Mouse (Mus musculus): ENCODE measurements around the gene Cog5. TPM values are rescaled to one million over a fixed set of nuclear protein-coding genes. Genes with fewer than 3 reads are reported as not detected.

Gene Cog5
- polyA plus RNA-seq, 1 experiment from 2014 or later = 27.2 TPM

DNA sequence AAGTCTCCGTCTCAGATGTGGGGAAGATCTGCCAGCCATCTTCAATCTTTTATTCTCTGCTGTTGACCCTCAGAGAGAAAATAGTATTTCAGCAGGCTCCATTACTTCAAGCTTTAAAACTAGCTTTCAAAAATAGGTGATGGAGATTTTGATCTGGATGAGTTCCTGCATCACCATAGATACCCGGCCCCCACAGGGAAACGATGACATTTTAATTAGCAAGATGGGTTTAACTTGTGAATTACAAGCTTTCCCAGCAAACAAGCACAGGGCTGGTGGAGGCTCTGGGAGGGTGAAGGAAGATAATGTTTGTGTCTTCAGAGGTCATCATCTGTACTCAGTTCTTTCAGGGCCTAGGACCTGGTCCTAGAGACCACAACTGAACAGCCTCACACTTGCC lies 118.9 kb downstream of the Cog5 start:
- Histone ChIP-seq H3K27me3 (no peaks in the 10 kb centered on the region), H3K4me3 (no peak overlapping the region), H3K9me3 (no peaks in the 10 kb centered on the region), H3K9ac (replicated peaks) (no peak overlapping the region), H3K27ac (replicated peaks) (no peak overlapping the region), H3K36me3 (no peaks in the 10 kb centered on the region), H3K4me1 (no peaks in the 10 kb centered on the region), H3K4me2 (replicated peaks) (no peak overlapping the region)
- no peak for ATAC-seq (replicated peaks)
- 81% methylated on average over 3 of the region's 3 CpGs for WGBS

DNA sequence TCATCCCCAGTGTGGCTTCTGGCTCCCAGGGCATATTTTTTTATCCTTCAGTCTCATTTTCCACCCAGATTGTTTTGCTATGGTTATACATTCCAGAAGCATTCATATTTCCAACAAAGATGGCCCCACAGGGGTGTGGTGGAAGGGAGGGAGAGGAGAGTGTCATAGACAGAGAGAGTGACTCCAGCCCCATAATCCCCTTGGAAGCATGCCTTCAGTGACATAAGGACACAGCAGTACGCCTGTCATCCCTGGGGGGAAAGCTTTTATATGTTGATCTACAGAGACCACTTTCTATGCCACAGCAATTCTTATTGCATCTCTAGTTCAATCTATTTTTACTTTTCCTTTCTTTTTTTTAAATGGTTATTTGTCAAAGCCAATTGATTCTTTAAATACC lies 129.6 kb downstream of the Cog5 start:
- 82% methylated on average over 1 of the region's 1 CpGs for WGBS
- H3K27ac ChIP-seq (replicated peaks) = no peak overlapping the region
- H3K4me3 ChIP-seq = no peak overlapping the region
- H3K4me1 ChIP-seq = no peaks in the 10 kb centered on the region
- H3K27me3 ChIP-seq = no peaks in the 10 kb centered on the region
- no peak for ATAC-seq (replicated peaks)
- H3K9me3 ChIP-seq = no peaks in the 10 kb centered on the region
- H3K9ac ChIP-seq (replicated peaks) = no peak overlapping the region
- H3K4me2 ChIP-seq (replicated peaks) = no peak overlapping the region
- H3K36me3 ChIP-seq = no peaks in the 10 kb centered on the region

DNA sequence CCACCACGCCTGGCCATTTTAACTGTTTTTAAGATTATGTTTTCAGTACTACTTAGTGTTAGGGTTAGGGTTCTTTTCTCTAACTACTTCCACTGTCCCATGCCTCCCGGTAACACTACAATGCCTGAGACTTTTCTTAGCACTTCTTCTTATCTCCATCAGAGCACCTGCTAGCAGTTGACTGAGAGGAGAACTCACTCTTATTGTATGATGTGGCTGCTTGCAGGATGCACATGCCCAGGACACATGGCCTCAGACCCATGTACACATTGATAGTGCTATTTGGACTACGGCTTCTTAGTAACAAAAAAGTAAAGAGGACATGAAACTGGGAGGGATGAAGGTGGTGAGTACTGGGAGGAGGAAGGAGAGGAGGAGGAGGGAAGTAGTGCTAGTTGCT lies 133.9 kb downstream of the Cog5 start:
- no peak for ATAC-seq (replicated peaks)
- no peak overlapping the region for H3K27ac ChIP-seq (replicated peaks)
- 98% methylated on average over 3 of the region's 3 CpGs for WGBS
- H3K36me3 ChIP-seq = no peaks in the 10 kb centered on the region
- no peak overlapping the region for H3K4me2 ChIP-seq (replicated peaks)
- H3K4me1 ChIP-seq = no peaks in the 10 kb centered on the region
- no peaks in the 10 kb centered on the region for H3K9me3 ChIP-seq
- H3K27me3 ChIP-seq = no peaks in the 10 kb centered on the region
- no peak overlapping the region for H3K4me3 ChIP-seq
- no peak overlapping the region for H3K9ac ChIP-seq (replicated peaks)

DNA sequence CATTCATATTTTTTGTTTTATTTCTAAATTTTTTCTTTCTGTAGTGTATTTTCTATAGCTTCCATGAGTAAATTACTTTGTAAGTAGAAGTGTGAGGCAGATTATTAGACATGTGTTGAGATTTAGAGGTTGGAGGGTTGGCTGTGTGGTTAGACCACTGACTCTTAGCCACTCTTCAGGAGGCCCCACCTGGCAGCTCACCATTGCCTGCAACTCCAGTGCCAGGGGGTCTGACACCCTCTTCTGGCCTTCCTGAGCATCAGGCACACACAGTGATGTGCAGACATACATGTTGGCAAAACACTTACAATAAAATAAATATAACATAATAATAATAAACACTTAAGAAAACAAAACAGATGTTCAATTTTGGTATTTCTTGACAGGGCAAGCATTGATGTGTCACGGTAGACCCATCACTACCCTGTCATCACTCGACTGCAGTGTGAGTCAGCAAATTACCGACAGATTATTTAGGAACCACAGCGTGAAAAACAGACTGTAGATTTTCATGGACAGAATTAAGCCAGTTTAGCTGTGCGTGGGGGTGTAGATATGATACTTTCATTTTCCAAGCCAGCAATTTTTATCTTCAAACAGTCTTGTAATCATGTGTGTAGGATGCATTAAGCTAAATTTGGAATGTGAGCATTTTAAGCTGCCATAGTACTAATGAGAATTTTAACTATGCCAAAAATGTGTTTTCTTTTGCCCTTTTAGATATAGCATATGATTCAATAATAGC lies 151.9 kb downstream of the Cog5 start:
- no peak overlapping the region for H3K4me2 ChIP-seq (replicated peaks)
- ATAC-seq (replicated peaks) = no peak
- no peaks in the 10 kb centered on the region for H3K4me1 ChIP-seq
- H3K9ac ChIP-seq (replicated peaks) = no peak overlapping the region
- no peak overlapping the region for H3K27ac ChIP-seq (replicated peaks)
- no peak overlapping the region for H3K4me3 ChIP-seq
- WGBS = 80% methylated on average over 5 of the region's 5 CpGs
- H3K9me3 ChIP-seq = no peaks in the 10 kb centered on the region
- H3K27me3 ChIP-seq = no peaks in the 10 kb centered on the region
- no peaks in the 10 kb centered on the region for H3K36me3 ChIP-seq

DNA sequence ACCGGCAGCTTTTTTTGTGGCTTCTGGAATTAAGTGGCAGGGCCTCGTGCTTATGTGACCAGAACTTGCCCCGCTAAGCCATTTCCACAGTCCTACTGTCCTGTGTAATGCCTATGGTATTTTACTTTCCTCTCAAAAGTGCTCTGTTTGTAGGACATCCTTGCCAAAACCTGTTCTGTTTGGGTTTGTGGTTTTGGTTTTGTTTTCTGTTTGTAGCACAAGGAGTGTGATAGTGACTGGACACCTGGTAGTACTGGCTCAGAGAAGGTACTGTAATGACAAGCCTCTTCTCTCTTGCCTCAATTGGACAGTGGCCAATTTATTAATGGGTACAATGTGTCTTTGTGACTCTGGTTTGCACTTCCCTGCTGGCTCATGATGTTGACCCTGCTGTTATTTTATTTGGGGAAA lies 163.4 kb downstream of the Cog5 start:
- no peak overlapping the region for H3K4me2 ChIP-seq (replicated peaks)
- H3K36me3 ChIP-seq = no peaks in the 10 kb centered on the region
- no peaks in the 10 kb centered on the region for H3K27me3 ChIP-seq
- no peak overlapping the region for H3K4me3 ChIP-seq
- WGBS = 78% methylated on average over 3 of the region's 3 CpGs
- peaks cover 7% of the 10 kb centered on the region; the same call in 1 of the 2 replicates for H3K4me1 ChIP-seq
- H3K27ac ChIP-seq (replicated peaks) = no peak overlapping the region
- ATAC-seq (replicated peaks) = no peak
- H3K9me3 ChIP-seq = no peaks in the 10 kb centered on the region
- H3K9ac ChIP-seq (replicated peaks) = no peak overlapping the region

DNA sequence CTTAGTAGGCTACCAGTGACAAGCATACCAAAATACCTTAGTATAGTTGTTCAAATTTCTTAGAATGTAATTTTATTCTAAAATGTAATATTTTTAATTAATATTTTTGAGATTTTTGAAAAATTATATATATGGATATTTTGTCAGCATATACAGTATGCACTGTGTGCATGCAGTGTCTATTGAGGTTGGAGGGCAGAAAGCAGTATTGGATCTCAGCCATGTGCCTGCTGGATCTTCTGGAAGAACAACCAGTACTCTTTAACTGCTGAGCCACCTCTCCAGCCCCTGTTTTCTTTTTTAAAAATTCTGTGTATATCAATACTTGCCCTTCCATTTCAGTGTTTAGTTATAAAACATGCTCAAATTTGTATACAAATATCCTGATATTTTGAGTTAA lies 164.4 kb downstream of the Cog5 start:
- no peak for ATAC-seq (replicated peaks)
- Histone ChIP-seq H3K27me3 (no peaks in the 10 kb centered on the region), H3K4me2 (replicated peaks) (no peak overlapping the region), H3K9ac (replicated peaks) (no peak overlapping the region), H3K4me1 (peaks cover 7% of the 10 kb centered on the region; the same call in 1 of the 2 replicates), H3K36me3 (no peaks in the 10 kb centered on the region), H3K4me3 (no peak overlapping the region), H3K9me3 (no peaks in the 10 kb centered on the region), H3K27ac (replicated peaks) (no peak overlapping the region)

DNA sequence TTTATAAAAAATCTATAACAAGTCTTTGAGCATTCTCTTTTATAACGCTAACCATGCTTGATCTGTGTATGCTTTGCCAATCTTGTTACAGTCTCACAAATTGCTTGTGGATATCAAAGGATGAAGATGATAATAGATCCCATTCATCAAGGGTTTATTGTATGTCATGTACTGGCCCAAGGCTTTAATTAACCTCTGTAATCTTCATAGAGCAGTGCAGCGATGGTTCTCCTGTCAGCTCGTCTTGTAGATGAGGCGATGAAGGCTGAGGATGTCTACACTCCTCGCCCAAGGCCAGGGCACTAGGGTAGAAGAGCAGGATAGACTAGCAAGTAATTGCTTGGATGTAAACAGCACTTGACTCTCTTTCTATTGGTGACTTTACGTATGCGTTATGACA lies 164.9 kb downstream of the Cog5 start:
- Histone ChIP-seq H3K36me3 (no peaks in the 10 kb centered on the region), H3K9ac (replicated peaks) (no peak overlapping the region), H3K4me3 (no peak overlapping the region), H3K4me1 (peaks cover 7% of the 10 kb centered on the region; the same call in 1 of the 2 replicates), H3K27me3 (no peaks in the 10 kb centered on the region), H3K4me2 (replicated peaks) (no peak overlapping the region), H3K27ac (replicated peaks) (no peak overlapping the region), H3K9me3 (no peaks in the 10 kb centered on the region)
- ATAC-seq (replicated peaks) = no peak
- 74% methylated on average over 7 of the region's 7 CpGs for WGBS

DNA sequence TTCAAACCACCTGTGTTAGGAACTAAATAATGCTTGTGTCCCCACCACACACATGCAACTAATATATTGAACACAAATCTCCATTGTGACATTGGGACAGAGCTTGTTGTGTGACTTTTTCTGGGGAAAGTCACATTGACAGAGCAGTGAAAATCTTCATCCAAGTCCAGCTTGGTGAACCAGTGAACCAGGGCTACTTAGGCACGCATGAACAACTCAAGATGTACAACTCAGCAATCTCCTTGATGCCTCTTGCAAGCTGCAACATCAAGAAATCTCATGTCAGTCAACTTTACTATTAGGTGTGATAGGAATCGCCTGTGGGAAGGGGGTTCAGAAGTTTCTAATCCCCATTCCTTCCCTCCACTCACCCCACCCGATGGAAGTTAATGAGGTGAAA lies 169.0 kb downstream of the Cog5 start:
- WGBS = 75% methylated on average over 3 of the region's 3 CpGs
- no peak for ATAC-seq (replicated peaks)
- H3K27ac ChIP-seq (replicated peaks) = no peak overlapping the region
- no peaks in the 10 kb centered on the region for H3K27me3 ChIP-seq
- no peak overlapping the region for H3K4me3 ChIP-seq
- H3K36me3 ChIP-seq = no peaks in the 10 kb centered on the region
- no peaks in the 10 kb centered on the region for H3K9me3 ChIP-seq
- no peak overlapping the region for H3K4me2 ChIP-seq (replicated peaks)
- H3K4me1 ChIP-seq = peaks cover 5% of the 10 kb centered on the region
- no peak overlapping the region for H3K9ac ChIP-seq (replicated peaks)

DNA sequence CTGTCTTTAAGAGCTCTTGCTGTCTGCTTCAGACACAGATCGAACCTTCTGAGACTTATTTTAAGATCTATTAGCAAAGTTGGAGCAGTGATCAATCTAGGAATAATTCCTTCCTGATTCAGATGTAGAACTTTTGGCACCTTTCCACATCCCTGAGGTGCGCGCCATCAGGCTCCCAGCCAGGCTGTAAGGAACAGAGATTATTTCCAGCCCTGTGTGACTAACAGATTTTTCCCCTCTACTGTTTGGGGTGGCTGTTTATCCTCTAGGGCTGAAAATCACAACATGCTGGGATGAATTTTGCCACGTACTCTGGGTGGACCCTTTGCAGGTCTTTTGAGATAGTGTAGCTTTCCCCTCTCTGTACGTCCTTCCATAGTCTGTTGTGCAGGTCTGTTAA lies 170.2 kb downstream of the Cog5 start:
- H3K4me1 ChIP-seq = peaks cover 5% of the 10 kb centered on the region
- no peak overlapping the region for H3K4me2 ChIP-seq (replicated peaks)
- no peak for ATAC-seq (replicated peaks)
- no peaks in the 10 kb centered on the region for H3K36me3 ChIP-seq
- H3K9me3 ChIP-seq = no peaks in the 10 kb centered on the region
- 55% methylated on average over 5 of the region's 5 CpGs for WGBS
- no peak overlapping the region for H3K4me3 ChIP-seq
- H3K27me3 ChIP-seq = no peaks in the 10 kb centered on the region
- H3K27ac ChIP-seq (replicated peaks) = no peak overlapping the region
- H3K9ac ChIP-seq (replicated peaks) = no peak overlapping the region

DNA sequence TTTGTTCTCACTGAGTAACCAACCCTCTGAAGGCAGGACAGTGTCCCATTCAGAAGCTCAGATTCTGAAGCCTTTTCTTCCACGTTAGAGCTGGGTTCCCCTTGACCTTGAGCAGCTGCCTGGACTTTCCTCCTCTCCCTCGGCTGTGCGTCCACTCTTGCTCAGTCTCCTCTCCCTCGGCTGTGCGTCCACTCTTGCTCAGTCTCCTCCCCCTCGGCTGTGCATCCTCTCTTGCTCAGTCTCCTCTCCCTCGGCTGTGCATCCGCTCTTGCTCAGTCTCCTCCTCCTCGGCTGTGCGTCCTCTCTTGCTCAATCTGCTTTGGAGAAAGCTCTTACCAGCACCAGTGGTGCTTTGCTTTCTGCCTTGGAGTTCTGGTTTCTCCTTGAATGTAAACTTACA lies 171.2 kb downstream of the Cog5 start:
- no peak overlapping the region for H3K4me3 ChIP-seq
- H3K9ac ChIP-seq (replicated peaks) = no peak overlapping the region
- ATAC-seq (replicated peaks) = no peak
- peaks cover 5% of the 10 kb centered on the region for H3K4me1 ChIP-seq
- no peak overlapping the region for H3K27ac ChIP-seq (replicated peaks)
- 59% methylated on average over 10 of the region's 10 CpGs for WGBS
- no peak overlapping the region for H3K4me2 ChIP-seq (replicated peaks)
- H3K9me3 ChIP-seq = no peaks in the 10 kb centered on the region
- no peaks in the 10 kb centered on the region for H3K27me3 ChIP-seq
- H3K36me3 ChIP-seq = no peaks in the 10 kb centered on the region

DNA sequence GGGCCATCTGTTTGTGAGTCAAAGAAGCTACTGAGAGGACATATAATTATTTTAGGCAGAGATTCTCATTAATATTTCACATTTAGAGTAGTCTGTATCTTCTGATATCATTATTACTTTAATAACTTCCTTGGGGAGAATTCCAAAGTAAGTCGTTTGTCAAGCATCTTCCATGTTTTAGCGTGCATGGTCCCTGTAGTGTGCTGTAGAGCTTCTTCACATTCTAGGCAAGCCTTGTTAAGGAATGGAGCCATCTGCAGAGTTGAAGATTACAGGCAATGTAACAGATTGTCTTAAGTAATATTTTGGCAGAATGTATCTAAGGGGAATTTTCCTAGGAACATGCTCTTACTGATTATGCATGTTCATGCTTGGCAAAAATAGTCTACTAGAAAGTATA lies 171.8 kb downstream of the Cog5 start:
- ATAC-seq (replicated peaks) = peak; percentile 78; the same call in 1 of the 2 replicates
- H3K4me1 ChIP-seq = peaks cover 5% of the 10 kb centered on the region

DNA sequence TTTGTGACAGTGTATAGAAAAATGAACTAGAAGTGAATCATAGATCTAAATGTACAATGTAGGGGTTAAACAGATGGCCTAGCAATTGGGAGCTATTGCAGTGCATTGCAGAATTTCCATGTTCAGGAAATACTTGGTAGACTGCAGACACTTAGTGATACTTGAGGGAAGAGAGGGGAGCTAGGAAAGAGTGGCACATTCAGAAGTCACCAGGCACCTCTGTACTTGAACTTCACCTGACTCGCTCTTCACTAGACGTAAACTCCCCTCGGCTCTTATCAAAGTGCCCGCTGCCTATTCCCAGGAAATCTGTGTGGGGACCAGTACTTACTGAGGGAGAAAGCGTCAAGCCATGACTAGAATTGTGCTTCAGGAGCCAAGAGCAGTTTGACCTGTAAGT lies 180.8 kb downstream of the Cog5 start:
- Histone ChIP-seq H3K27me3 (no peaks in the 10 kb centered on the region), H3K36me3 (no peaks in the 10 kb centered on the region), H3K9ac (replicated peaks) (no peak overlapping the region), H3K4me1 (no peaks in the 10 kb centered on the region), H3K27ac (replicated peaks) (no peak overlapping the region), H3K9me3 (no peaks in the 10 kb centered on the region), H3K4me3 (no peak overlapping the region), H3K4me2 (replicated peaks) (no peak overlapping the region)
- WGBS = 81% methylated on average over 5 of the region's 5 CpGs
- no peak for ATAC-seq (replicated peaks)

More for the DNA sequence above, 171.8 kb downstream of the Cog5 start:
- H3K4me2 ChIP-seq (replicated peaks) = no peak overlapping the region
- H3K9ac ChIP-seq (replicated peaks) = no peak overlapping the region
- no peak overlapping the region for H3K27ac ChIP-seq (replicated peaks)
- no peak overlapping the region for H3K4me3 ChIP-seq
- WGBS = 75% methylated on average over 2 of the region's 2 CpGs
- H3K36me3 ChIP-seq = no peaks in the 10 kb centered on the region
- H3K9me3 ChIP-seq = no peaks in the 10 kb centered on the region
- H3K27me3 ChIP-seq = no peaks in the 10 kb centered on the region

DNA sequence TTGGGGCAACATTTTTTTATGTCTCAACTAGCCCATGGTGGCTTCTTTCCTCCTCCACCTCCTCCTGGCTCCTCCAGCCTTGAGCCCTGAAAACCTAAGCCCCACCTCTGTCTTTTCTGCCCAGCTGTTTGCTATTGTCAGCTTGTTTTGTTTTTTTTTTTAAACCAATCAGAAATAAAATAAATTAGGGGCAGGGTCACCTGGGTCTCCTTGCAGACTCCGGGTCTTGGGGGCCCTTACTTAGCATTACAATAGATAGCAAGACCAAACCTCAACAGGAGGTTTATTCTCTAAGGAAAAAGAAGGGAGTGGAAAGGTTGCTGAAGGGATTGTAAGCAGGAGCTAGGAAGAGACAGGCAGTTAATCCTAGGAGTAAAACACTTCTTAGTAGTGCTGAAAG lies 181.5 kb downstream of the Cog5 start:
- Histone ChIP-seq H3K9ac (replicated peaks) (no peak overlapping the region), H3K4me2 (replicated peaks) (no peak overlapping the region), H3K4me3 (no peak overlapping the region), H3K9me3 (no peaks in the 10 kb centered on the region), H3K27me3 (no peaks in the 10 kb centered on the region), H3K36me3 (no peaks in the 10 kb centered on the region), H3K4me1 (no peaks in the 10 kb centered on the region), H3K27ac (replicated peaks) (no peak overlapping the region)
- WGBS = 2% methylated on average over 1 of the region's 1 CpGs
- ATAC-seq (replicated peaks) = no peak

All from forebrain, embryonic 15.5 days (tissue).